Mouse (Mus musculus): ENCODE data around the gene Ccdc187.

Gene Ccdc187

DNA sequence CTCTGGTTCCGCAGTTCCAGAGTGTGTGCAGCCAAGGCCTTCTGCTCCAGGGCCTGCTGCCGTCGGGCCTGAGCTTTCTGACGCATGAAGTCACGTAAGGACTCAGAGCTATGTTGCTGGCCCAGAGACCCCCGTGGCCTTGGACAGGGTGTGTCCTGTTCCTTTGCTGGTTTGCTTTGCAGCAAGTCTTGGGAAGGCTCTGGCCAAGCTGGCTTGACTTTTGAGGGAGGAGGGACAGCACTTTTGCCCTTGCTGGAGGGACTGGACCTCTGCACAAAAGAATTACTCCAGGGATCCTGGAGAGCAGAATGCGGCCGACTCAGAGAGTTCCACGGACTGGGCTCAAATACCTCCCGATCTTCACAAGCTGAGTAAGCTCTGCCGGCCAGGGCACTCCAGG, 13.8 kb downstream of the Ccdc187 start:
- in situ Hi-C loops (cut with MboI, MseI): no loop called here

DNA sequence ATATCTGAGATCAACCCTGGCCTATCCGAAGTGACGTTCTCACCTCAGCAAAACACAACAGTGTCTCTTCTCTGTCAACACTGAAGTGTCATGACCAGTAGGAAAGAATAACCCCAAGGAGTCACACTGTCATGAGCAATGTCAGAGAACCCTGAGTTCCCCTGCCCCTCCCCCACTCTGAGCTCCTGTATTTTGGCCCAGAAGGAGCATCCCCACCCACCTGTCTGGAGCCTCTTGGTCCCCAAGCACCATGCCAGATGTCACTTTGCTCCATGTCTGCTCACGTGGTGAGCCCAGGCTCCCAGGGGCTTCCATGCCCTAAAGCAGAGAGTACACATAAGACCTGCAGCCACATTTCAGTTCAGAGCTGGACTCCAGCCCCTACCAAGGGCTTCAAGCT, 14.6 kb downstream of the Ccdc187 start:
- in situ Hi-C loops (cut with MboI, MseI): no loop called here

DNA sequence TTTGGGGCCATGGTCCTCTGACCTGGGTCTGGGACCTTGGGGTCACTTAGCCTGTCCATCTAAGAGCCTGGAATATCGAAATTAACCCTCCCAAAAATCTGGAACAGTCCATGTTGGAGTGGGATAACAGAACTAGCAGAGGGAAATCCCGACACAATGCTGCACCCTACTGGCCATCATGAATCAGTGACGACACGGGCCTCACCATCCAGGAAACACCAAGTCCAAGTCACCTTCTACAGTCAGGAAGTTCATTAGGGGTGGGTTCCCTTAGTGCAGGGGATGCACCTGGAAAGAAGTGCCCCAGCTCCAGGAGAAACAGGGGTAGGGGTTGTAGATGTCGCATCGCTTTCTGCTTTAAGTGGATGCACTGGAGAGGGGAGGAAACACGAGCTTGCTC, 20.7 kb downstream of the Ccdc187 start:
- in situ Hi-C loops (cut with MboI, MseI): loop anchor here (5.0 kb wide), 1 partner anchor 116 kb away; no protein-coding TSS in a partner anchor

DNA sequence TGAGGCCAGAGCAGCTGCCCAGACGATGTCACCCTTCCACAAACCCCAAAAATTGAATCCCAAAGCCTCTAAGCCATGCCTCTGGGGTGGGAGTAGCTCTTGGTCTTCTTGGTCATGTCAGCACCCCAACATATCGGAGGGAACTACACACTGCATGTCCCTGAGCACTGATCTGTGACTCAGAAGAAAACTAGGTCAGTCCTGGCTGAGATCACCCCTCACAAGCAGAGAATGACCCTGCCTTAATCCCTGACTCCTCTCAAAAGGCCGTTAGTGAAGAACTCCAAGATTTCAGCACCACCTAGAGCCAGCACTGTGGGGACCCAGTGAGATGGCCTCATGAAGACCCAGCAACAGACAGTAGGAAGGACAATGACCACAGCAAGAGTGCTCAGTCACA, 26.1 kb downstream of the Ccdc187 start:
- in situ Hi-C loops (cut with MboI, MseI): no loop called here

DNA sequence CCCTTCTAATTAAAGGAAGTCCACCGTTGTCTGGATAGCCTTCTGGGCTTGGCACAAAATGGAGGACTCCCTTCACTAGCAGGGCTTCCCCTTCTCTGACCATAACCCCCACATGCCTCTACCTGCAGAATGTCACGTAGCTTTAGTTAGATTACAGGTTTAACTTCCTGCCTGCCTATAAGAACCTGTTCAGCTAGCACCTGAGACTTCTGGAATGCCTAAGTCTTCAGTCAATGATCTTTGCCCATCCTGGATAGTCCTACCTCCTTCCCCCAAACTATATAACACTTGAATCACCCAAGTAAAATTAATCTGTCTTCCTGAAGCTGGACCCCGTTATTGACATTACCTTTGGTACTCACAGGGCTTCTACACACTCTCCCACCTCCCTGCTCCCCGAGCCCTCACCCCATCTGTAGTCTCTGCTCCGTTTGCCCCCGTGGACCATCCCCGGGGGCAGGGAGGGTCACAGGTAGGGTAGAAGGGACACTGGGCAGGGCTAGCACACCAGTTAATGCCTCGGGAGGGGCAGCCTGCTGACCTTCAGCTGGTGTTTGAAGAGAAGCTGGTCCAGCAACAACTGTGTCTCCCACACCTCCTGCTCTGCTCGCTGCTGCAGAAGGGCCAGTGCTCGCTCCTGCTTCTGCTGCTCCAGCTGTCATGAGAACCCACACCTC, 28.2 kb downstream of the Ccdc187 start:
- in situ Hi-C loops (cut with MboI, MseI): no loop called here

- in situ Hi-C loops (cut with MboI, MseI): no loop called here
Measured at GRCm38 (mm10) chr2:26265095-26265494, 29.3 kb downstream of the Ccdc187 start.

DNA sequence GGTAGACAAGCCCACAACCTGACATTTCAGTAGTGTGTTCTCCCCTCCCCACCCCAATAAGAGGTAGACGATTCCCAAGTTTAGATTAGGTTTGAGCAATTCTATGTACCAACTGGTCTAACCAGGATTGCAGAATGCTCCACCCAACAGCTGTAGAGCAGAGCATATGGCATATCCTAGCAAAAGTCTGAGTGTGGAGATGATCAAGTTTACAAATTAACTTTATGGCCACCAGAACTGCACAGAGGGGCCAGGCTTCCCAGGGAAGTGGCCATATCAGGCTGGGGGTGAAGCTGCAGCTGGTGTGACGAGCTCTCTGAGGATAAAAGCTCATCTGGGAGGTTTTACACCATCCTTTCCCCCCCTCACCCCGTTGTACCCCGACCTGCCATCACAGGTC, 29.7 kb downstream of the Ccdc187 start:
- in situ Hi-C loops (cut with MboI, MseI): no loop called here

DNA sequence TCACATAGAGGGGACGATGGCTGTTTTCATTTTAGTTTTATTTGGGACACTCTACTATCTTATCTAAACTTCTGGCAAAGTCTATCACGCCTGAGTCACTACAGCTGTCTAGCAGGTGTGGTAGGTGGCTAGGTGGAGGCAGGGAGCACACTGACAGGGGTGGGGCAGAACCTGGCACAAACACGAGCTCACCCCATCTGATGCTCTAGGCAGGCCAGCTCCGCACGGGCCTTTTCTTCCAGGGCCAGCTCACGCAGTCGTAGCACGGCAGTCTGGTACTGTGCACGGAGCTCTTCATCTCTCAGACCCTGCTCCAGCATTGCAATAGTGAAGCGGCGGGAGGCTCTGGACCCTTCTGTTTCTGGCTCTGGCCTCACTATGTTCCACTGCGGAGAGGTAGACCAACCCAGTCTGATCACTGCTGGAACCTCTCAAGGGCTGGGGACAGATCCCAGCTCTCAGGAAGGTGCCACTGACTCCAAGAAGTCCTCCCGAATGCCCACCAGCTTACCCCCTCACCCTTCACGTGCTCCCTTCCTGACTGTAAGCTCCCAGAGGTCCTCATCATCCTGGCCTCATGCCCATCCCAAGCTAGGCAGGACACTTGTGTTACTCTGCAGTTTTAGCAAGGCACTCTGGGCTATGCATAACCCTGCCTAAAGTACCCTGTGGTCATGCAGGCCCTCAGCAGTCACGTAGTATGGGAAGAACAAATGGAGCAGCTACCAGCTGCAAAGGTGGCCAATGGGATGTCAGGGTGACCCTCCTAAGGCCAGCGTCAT, 36.9 kb downstream of the Ccdc187 start:
- in situ Hi-C loops (cut with MboI, MseI): loop anchor here (10.0 kb wide), 1 partner anchor 853 kb away; no protein-coding TSS in a partner anchor

DNA sequence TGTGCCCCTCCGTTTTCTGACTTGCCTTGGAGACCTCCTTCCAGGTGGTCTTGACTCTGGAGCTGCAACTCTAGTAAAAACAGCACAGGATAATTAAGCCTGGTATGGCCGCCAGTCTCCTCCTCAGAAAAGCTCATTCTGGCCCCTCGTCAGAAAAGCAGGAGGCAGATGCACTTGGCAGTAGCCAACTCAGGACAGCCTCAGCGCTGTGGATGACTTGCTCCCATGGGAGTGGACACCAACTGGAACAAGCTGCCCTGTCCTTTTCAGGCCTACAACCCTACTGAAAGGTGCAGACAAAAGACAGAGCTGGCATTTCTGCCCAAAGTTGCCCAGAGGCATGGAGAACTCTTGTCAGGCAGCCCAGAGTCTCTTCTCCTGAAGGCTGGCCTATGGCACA, 39.5 kb downstream of the Ccdc187 start:
- in situ Hi-C loops (cut with MboI, MseI): loop anchor here (10.0 kb wide), 1 partner anchor 850 kb away; no protein-coding TSS in a partner anchor

- in situ Hi-C loops (cut with MboI, MseI): loop anchor here (10.0 kb wide), 1 partner anchor 848 kb away; no protein-coding TSS in a partner anchor
Measured at GRCm38 (mm10) chr2:26252514-26253206, 41.7 kb downstream of the Ccdc187 start.

DNA sequence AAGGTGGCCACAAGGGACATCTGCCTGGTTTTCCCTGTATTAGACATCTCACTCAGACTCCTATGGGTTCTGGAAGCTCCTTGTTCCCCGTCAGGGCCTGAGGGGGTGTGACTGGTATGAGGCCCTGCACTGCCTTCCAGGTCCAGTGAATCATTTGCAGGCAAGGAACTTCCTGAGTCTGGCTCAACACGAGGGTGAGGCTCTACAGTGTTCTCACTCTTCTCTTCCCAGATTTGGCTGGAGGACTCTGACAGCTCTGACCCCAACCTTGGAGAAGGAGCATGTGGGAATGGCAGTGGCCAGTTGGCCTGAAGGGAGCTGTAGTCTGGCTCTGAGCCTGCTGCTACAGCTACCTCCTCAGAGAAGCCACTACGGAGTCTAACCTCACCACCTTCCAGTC, 46.8 kb downstream of the Ccdc187 start:
- in situ Hi-C loops (cut with MboI, MseI): no loop called here

DNA sequence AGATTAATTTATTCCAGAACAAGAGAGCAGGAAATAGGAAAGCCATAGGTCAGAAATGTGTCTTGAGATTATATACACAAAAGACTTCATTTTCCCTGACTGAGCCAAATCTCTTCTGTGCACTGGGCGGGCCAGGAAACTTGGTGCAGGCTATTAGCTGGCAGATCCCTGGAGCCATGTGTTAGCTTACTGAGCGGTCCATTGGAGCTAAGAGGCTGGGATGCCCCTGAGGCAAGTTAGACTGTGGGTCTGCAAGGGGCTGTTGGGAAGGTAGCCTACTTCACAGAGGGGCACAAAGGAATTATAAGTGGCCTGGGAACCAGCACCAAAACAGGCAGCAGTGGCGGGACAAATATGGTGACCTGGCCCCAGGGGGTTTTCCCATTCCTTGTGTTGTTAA, 53.5 kb downstream of the Ccdc187 start:
- in situ Hi-C loops (cut with MboI, MseI): no loop called here

DNA sequence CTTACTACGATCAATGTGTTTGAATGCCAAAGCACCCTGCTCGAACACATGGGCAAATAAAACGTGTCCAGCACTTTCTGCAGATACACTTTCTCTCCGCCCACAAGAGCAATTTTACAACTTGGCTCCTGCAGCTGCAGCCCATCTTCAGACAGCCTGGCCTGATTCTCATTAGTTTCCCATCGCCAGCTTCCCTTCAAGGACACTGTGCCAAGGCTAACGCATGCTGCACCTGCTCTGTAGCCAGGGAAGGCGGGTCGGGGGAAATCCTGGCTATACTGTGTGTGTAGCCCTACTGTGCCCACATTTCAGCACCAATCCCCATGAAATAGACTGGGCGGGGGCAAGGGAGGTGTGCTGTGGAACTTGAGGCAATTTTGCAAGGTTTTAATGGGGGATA, 54.0 kb downstream of the Ccdc187 start:
- in situ Hi-C loops (cut with MboI, MseI): no loop called here

DNA sequence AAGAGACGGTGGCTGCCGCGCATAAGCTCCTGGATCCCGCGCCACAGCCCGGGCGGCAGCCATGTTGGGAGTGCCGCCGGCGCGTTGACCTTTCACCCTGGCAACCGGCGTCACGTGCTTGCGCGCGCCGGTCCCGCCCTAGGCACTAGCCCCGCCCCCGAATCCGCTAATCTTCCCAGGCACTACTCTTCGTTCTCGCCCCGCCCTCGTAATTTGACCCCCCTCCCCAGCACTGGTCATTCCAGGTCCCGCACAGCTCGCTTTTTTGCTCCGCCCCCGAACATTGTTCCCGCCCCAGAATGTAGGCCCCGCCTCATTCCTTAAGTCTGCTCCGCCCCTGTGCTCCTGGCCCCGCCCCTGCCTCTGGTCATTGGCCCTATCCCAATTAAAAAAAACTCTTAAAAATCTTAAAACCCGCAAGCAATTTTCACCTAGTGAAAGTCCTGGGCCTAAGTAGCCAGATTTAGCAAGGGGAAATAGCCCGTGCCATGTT, 57.0 kb downstream of the Ccdc187 start, which contains the start of gene Qsox2:
Gene Qsox2, minus strand, starts transcription at position 236 of the 493 bp plus-strand sequence.
- in situ Hi-C loops (cut with MboI, MseI): no loop called here

DNA sequence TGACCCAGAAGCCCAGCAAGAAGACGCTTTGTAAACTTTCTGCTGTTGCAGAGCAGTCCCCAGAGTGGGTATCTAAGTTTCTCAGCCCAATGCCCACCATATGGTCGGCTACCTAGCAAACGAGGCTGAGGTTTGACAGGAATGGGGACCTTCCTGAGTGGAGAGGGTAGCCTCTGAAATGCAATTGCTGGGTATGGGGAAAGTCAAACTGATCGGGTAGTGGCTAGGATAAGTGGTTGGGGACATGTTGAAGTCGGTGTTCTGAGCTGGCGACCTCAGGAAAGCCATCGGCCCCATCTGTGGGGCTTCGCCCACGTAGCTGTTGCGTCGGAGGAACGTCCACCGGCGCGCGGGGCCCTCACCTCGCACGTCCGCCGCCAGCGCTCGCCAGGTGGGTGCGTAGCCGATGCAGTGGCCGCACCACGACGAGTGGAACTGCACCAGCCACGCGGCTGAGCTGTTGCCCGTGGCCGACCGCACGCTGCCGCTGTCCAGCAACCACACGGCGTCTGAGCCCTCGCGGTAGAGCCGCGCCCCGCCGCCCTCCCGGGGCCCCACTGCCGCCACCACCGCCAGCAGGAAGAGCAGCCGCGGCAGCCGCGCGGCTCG, 57.6 kb downstream of the Ccdc187 start:
- in situ Hi-C loops (cut with MboI, MseI): no loop called here

DNA sequence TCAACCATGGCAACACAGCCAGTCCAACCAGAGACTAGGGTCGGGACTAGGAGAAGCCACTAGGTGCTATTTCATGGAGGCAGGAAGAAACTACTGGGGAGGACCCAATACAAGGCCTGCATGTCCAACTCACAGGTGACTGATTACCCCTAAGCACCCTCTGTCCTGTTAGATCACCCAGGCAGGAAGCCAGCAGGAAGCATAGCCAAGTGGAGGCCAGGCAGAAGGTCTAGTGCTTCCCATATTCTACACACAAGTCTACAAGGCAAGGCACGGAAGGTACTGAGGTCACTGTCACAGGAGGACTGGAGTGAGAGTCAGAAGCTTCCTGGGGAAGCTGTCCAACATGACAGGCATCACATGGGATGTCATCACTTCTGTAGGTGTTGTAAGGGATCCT, 59.6 kb downstream of the Ccdc187 start:
- in situ Hi-C loops (cut with MboI, MseI): no loop called here

- in situ Hi-C loops (cut with MboI, MseI): no loop called here
Measured at GRCm38 (mm10) chr2:26234253-26234652, 60.1 kb downstream of the Ccdc187 start.

- in situ Hi-C loops (cut with MboI, MseI): no loop called here
Measured at GRCm38 (mm10) chr2:26231366-26231765, 63.0 kb downstream of the Ccdc187 start.

- in situ Hi-C loops (cut with MboI, MseI): no loop called here
Measured at GRCm38 (mm10) chr2:26230253-26230652, 64.1 kb downstream of the Ccdc187 start.

DNA sequence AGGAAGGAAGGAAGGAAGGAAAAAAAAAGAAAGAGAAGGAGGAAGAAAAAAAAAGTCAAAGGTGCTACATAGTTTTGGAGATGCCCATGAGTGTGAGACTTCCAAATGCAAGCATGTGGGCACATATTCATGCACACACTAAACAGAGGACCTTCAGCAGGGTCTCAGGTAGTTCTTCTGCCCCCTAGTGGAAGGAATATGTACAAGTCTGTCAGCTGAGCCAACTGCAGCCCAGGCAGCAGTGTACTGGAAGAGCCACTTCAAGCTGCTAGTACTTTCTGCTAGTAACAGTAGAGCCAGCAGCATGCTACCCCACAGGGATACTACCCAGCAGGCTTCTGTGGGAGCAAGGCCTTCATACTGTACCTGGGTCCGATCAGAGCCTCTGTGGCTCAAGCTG, 66.6 kb downstream of the Ccdc187 start:
- in situ Hi-C loops (cut with MboI, MseI): loop anchor here (10.0 kb wide), 1 partner anchor 73 kb away; no protein-coding TSS in a partner anchor

GRCm38 (mm10) chr2:26225242-26225641, 69.1 kb downstream of the Ccdc187 start:
- in situ Hi-C loops (cut with MboI, MseI): loop anchor here (10.0 kb wide), 1 partner anchor 70 kb away; no protein-coding TSS in a partner anchor

All from regulatory T cell (primary cell).